Mouse (Mus musculus) neural tube, embryonic 14.5 days (tissue): ENCODE measurements at regions not wholly inside any gene's neighbourhood (a gene's known extent, or its start where the extent isn't known, plus 50 kb on each side); places are given as distances from the start of the nearest gene placed in this dataset.

ENCODE experiments used
- ATAC-seq: fragments of 200-750 bp; cut with Nextera tagmentation; 2 replicates; pipeline ENCODE4 v1.8.0; 2017; ENCODE audit warnings: low read depth, mild to moderate bottlenecking, moderate TSS enrichment, moderate library complexity
- H3K27ac ChIP-seq: fragments of 300-500 bp; sonication (generic); 2 replicates; pipeline ENCODE4 v1.5.1; 2014; ENCODE audit warnings: low read depth, mild to moderate bottlenecking, control low read depth, low read length, moderate library complexity, mixed read lengths
- H3K27me3 ChIP-seq: fragments of 300-500 bp; sonication (generic); 2 replicates; pipeline ENCODE4 v1.6.1; 2014; ENCODE audit warnings: low read length; ENCODE audit not compliant: control insufficient read depth, insufficient read depth
- H3K36me3 ChIP-seq: fragments of 300-500 bp; sonication (generic); 2 replicates; pipeline ENCODE4 v1.6.1; 2014; ENCODE audit warnings: low read length, mixed read lengths; ENCODE audit not compliant: control insufficient read depth, insufficient read depth
- H3K4me1 ChIP-seq: fragments of 300-500 bp; sonication (generic); 2 replicates; pipeline ENCODE4 v1.6.1; 2014; ENCODE audit warnings: low read length; ENCODE audit not compliant: control insufficient read depth, insufficient read depth
- H3K4me2 ChIP-seq: fragments of 300-500 bp; sonication (generic); 2 replicates; pipeline ENCODE4 v1.6.1; 2014; ENCODE audit warnings: mild to moderate bottlenecking, low read depth, low read length, control low read depth
- H3K4me3 ChIP-seq: fragments of 300-500 bp; sonication (generic); 2 replicates; pipeline ENCODE4 v1.5.1; 2014; ENCODE audit warnings: low read depth, low read length, control low read depth, mixed read lengths
- H3K9ac ChIP-seq: fragments of 300-500 bp; sonication (generic); replicated peaks from 2 replicates; pipeline ENCODE4 v1.6.1; 2014; ENCODE audit warnings: low read depth, mild to moderate bottlenecking, control low read depth, low read length, mixed read lengths
- H3K9me3 ChIP-seq: fragments of 300-500 bp; sonication (generic); 2 replicates; pipeline ENCODE4 v1.6.1; 2016; ENCODE audit warnings: low read length; ENCODE audit not compliant: control insufficient read depth
- WGBS: fragments of 180-500 bp; shearing (Covaris S2); extraction: QIAGEN DNeasy Blood & Tissue Kit; methylation state at CpG from one replicate; pipeline ENCODE4 v1.1.7; 2014; 5-methylcytosine and 5-hydroxymethylcytosine counted together

GRCm38 (mm10) chr16:31508981-31509380, 86.9 kb downstream of the Bdh1 start:
- Histone ChIP-seq H3K4me1 (0 out of 2 replicates have a peak, but pooled peaks cover 4% of the 10 kb centered on the region), H3K27ac (peak overlapping the region; percentile 60), H3K9ac (peak overlapping the region; percentile 0; the same call in 1 of the 2 replicates), H3K4me3 (no peak overlapping the region), H3K27me3 (no peaks in the 10 kb centered on the region), H3K9me3 (no peaks in the 10 kb centered on the region), H3K36me3 (no peaks in the 10 kb centered on the region), H3K4me2 (peak overlapping the region; percentile 37)
- WGBS: under 1% methylated on average over 18 of the region's 18 CpGs
- peak; percentile 88 for ATAC-seq

DNA sequence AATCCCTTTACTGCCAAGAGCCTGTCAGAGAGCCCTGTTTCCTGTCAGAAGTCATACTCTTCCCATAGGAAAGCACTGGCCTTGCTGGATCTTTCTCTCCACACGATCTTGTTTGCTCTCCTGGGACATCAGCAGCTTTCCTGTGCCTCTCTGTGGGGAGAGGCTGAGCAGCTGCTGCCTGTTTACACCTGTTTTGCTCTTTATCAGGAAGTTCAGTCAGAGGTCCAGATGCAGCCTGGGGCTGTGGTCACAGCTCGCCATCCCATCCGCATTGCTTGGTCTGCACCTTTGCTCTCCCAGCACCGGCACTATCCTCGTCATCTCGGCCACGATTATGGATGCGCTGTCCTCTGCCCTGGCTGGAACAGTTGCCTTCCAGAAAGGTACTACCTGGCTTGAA, 88.0 kb downstream of the Bdh1 start:
- no peak overlapping the region for H3K9ac ChIP-seq
- no peak overlapping the region for H3K27ac ChIP-seq
- no peaks in the 10 kb centered on the region for H3K9me3 ChIP-seq
- no peak overlapping the region for H3K4me2 ChIP-seq
- ATAC-seq: no peak
- H3K4me3 ChIP-seq: no peak overlapping the region
- WGBS: 74% methylated on average over 8 of the region's 8 CpGs
- no peaks in the 10 kb centered on the region for H3K36me3 ChIP-seq
- 0 out of 2 replicates have a peak, but pooled peaks cover 4% of the 10 kb centered on the region for H3K4me1 ChIP-seq
- no peaks in the 10 kb centered on the region for H3K27me3 ChIP-seq

- H3K27ac ChIP-seq: no peak overlapping the region
- H3K9ac ChIP-seq: no peak overlapping the region
- no peaks in the 10 kb centered on the region for H3K9me3 ChIP-seq
- H3K4me2 ChIP-seq: no peak overlapping the region
- H3K36me3 ChIP-seq: no peaks in the 10 kb centered on the region
- no peaks in the 10 kb centered on the region for H3K4me1 ChIP-seq
- ATAC-seq: no peak
- H3K4me3 ChIP-seq: no peak overlapping the region
- H3K27me3 ChIP-seq: no peaks in the 10 kb centered on the region
- 99% methylated on average over 3 of the region's 3 CpGs for WGBS
Observed at GRCm38 (mm10) chr16:31518816-31519215, 96.7 kb downstream of the Bdh1 start.

DNA sequence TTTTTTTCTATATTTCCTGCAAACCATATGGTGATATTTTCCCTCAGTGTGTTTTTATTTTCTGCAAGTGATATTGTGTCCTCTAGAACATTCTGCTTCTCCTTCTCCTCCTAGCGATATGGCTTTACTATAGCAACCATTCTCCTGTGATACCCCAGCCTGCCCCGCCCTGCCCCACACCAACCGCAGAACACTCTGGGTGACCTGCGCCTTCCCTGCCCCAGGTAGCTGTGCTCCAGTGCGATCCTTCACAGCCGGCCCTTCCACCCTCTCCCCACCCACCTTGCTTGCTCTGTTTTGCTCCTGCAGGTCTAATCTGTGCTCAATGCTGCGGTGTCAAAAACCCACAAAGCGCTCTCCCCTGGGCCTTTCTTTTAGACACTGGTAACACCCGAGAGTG, 98.0 kb downstream of the Bdh1 start:
- no peak for ATAC-seq
- WGBS: 83% methylated on average over 9 of the region's 9 CpGs

GRCm38 (mm10) chr16:31521786-31522185, 99.7 kb downstream of the Bdh1 start:
- Histone ChIP-seq H3K9ac (no peak overlapping the region), H3K36me3 (no peaks in the 10 kb centered on the region), H3K27me3 (no peaks in the 10 kb centered on the region), H3K9me3 (no peaks in the 10 kb centered on the region), H3K4me3 (no peak overlapping the region), H3K27ac (no peak overlapping the region), H3K4me1 (no peaks in the 10 kb centered on the region), H3K4me2 (no peak overlapping the region)
- 69% methylated on average over 6 of the region's 6 CpGs for WGBS
- ATAC-seq: no peak

More for the DNA sequence above, 98.0 kb downstream of the Bdh1 start:
- no peak overlapping the region for H3K9ac ChIP-seq
- H3K36me3 ChIP-seq: no peaks in the 10 kb centered on the region
- no peaks in the 10 kb centered on the region for H3K27me3 ChIP-seq
- no peaks in the 10 kb centered on the region for H3K9me3 ChIP-seq
- no peak overlapping the region for H3K4me3 ChIP-seq
- H3K27ac ChIP-seq: no peak overlapping the region
- no peak overlapping the region for H3K4me2 ChIP-seq
- H3K4me1 ChIP-seq: no peaks in the 10 kb centered on the region

- ATAC-seq: no peak
- Histone ChIP-seq H3K9me3 (no peaks in the 10 kb centered on the region), H3K36me3 (no peaks in the 10 kb centered on the region), H3K27ac (no peak overlapping the region), H3K27me3 (no peaks in the 10 kb centered on the region), H3K4me2 (no peak overlapping the region), H3K4me1 (no peaks in the 10 kb centered on the region), H3K4me3 (no peak overlapping the region), H3K9ac (no peak overlapping the region)
- 61% methylated on average over 10 of the region's 10 CpGs for WGBS
Observed at GRCm38 (mm10) chr16:31526711-31527344, 104.7 kb downstream of the Bdh1 start.

GRCm38 (mm10) chr16:31528596-31529283, 106.7 kb downstream of the Bdh1 start:
- Histone ChIP-seq H3K9me3 (no peaks in the 10 kb centered on the region), H3K36me3 (no peaks in the 10 kb centered on the region), H3K27me3 (no peaks in the 10 kb centered on the region), H3K4me2 (no peak overlapping the region), H3K4me3 (no peak overlapping the region), H3K9ac (no peak overlapping the region), H3K4me1 (no peaks in the 10 kb centered on the region), H3K27ac (no peak overlapping the region)
- ATAC-seq: no peak
- 64% methylated on average over 11 of the region's 11 CpGs for WGBS

DNA sequence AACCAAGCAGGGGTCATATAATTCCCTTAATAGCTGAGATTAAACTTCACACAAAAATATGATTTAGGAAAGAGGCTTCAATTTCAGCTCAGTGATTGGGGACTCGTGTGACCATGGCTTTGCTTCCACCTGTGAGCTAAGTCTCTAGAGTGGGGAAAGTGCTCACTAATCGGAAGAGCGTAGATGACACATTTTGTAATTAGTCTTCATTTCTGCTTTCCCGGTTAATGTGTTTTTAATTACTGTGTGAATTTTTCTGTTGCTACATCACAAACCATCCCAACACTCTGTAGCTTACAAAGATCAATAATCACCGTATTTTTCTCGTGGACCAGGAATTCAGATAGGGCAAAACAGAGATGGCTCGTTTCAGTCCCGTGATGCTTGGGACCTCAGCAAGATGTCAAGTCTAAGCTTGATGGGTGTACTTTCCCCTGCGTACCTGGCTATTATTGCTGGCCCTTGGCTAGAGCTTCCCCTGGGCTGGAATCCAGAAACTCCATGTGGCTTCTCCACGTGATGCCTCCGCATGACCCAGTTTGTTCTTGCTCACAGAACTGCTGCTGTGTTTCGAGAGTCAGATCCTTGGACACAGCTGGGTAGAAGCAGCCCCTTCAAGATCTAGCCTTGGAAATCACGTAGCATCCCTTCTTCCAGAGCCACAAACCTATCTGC, 107.3 kb downstream of the Bdh1 start:
- no peak overlapping the region for H3K9ac ChIP-seq
- H3K36me3 ChIP-seq: no peaks in the 10 kb centered on the region
- ATAC-seq: no peak
- no peaks in the 10 kb centered on the region for H3K9me3 ChIP-seq
- no peaks in the 10 kb centered on the region for H3K4me1 ChIP-seq
- H3K4me3 ChIP-seq: no peak overlapping the region
- no peak overlapping the region for H3K27ac ChIP-seq
- H3K27me3 ChIP-seq: no peaks in the 10 kb centered on the region
- no peak overlapping the region for H3K4me2 ChIP-seq
- WGBS: 68% methylated on average over 13 of the region's 13 CpGs

GRCm38 (mm10) chr16:31530090-31530489, 108.0 kb downstream of the Bdh1 start:
- Histone ChIP-seq H3K27ac (no peak overlapping the region), H3K4me1 (no peaks in the 10 kb centered on the region), H3K9ac (no peak overlapping the region), H3K4me2 (no peak overlapping the region), H3K9me3 (no peaks in the 10 kb centered on the region), H3K4me3 (no peak overlapping the region), H3K36me3 (no peaks in the 10 kb centered on the region), H3K27me3 (no peaks in the 10 kb centered on the region)
- no peak for ATAC-seq
- 91% methylated on average over 8 of the region's 8 CpGs for WGBS
